Mouse (Mus musculus): ENCODE measurements around the gene Tmc7. TPM values are rescaled to one million over a fixed set of nuclear protein-coding genes. Genes with fewer than 3 reads are reported as not detected.

Tmc7 gene
- total and polyA plus RNA-seq, 3 experiments = not detected

DNA sequence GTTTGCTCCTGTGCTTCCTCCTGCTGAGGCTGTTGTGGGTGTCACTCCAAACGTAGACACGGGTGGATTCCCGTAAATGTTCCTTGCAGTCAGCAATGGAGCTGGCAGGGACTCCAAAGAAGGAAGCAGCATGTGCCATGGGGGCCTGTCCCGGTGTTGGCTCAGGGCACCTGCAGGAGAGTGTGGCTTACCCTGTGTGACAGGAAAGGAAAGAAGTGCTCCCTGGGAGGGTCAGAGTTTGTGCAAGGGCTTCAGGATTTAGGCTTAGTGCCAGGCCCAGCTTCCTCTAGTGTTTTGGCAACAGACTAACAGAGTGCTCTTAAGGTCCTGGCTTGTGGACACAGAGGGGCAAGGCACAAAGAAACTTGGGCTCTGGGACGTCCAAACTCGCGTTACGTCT, 20.3 kb upstream of the Tmc7 start:
- H3K4me1 ChIP-seq (ENCODE audit: control insufficient read depth in 1 of 2, insufficient read depth in 2 of 2, low read length in 2 of 2) = no peaks in the 10 kb centered on the region
- no peak overlapping the region for H3K9ac ChIP-seq (ENCODE audit: control insufficient read depth, low read depth, low read length, poor library complexity, severe bottlenecking)
- no peak overlapping the region for H3K27ac ChIP-seq (ENCODE audit: control insufficient read depth, low read depth, low read length)
- H3K9me3 ChIP-seq (replicated peaks; ENCODE audit: insufficient read depth, low read length) = no peaks in the 10 kb centered on the region
- H3K79me2 ChIP-seq (ENCODE audit: control insufficient read depth, insufficient read depth, low read length, poor library complexity) = no peaks in the 10 kb centered on the region
- no peak overlapping the region for H3K4me3 ChIP-seq (ENCODE audit: control insufficient read depth in 1 of 2, insufficient read depth in 1 of 2, low read depth in 2 of 2, low read length in 2 of 2)
- TF ChIP-seq CTCF (IDR thresholded peaks at IDR 0.05 in 2 of 3, conservative IDR thresholded peaks at IDR 0.05 in 1 of 3; ENCODE audit: control insufficient read depth in 1 of 3, insufficient read depth in 1 of 3, low read depth in 2 of 3, low read length in 3 of 3, poor library complexity in 1 of 3, severe bottlenecking in 1 of 3) = no peak
- TF ChIP-seq TCF12 (IDR thresholded peaks at IDR 0.05; ENCODE audit: low read depth, low read length) = no peak
- no peak for TF ChIP-seq CHD2 (IDR thresholded peaks at IDR 0.05; ENCODE audit: low read length)
- TF ChIP-seq KAT2A (conservative IDR thresholded peaks at IDR 0.05; ENCODE audit: low read depth, low read length) = no peak
- TF ChIP-seq ETS1 (IDR thresholded peaks at IDR 0.05; ENCODE audit: low read depth, low read length) = no peak
- TF ChIP-seq SMC3 (IDR thresholded peaks at IDR 0.05; ENCODE audit: low read depth, low read length) = no peak
- TF ChIP-seq USF2 (IDR thresholded peaks at IDR 0.05; ENCODE audit: borderline replicate concordance in 1 of 2, insufficient read depth in 1 of 2, low read depth in 1 of 2, low read length in 2 of 2) = no peak
- TF ChIP-seq E2F4 (IDR thresholded peaks at IDR 0.05; ENCODE audit: borderline replicate concordance, low read depth, low read length) = no peak
- TF ChIP-seq BHLHE40 (IDR thresholded peaks at IDR 0.05; ENCODE audit: borderline replicate concordance, low read depth, low read length) = no peak
- TF ChIP-seq MAX (IDR thresholded peaks at IDR 0.05; ENCODE audit: low read length) = no peak
- TF ChIP-seq MYC (IDR thresholded peaks at IDR 0.05; ENCODE audit: low read depth, low read length) = no peak
- no peak for TF ChIP-seq GATA1 (IDR thresholded peaks at IDR 0.05; ENCODE audit: low read depth, low read length)
- H3K36me3 ChIP-seq (ENCODE audit: control insufficient read depth in 1 of 2, insufficient read depth in 2 of 2, low read length in 2 of 2) = no peaks in the 10 kb centered on the region
- H3K27me3 ChIP-seq (ENCODE audit: control insufficient read depth in 1 of 2, insufficient read depth in 2 of 2, low read length in 2 of 2) = no peaks in the 10 kb centered on the region; a peak in 1 of 4 replicates
- DNase-seq (ENCODE audit: low read depth, low spot score) = no peak

DNA sequence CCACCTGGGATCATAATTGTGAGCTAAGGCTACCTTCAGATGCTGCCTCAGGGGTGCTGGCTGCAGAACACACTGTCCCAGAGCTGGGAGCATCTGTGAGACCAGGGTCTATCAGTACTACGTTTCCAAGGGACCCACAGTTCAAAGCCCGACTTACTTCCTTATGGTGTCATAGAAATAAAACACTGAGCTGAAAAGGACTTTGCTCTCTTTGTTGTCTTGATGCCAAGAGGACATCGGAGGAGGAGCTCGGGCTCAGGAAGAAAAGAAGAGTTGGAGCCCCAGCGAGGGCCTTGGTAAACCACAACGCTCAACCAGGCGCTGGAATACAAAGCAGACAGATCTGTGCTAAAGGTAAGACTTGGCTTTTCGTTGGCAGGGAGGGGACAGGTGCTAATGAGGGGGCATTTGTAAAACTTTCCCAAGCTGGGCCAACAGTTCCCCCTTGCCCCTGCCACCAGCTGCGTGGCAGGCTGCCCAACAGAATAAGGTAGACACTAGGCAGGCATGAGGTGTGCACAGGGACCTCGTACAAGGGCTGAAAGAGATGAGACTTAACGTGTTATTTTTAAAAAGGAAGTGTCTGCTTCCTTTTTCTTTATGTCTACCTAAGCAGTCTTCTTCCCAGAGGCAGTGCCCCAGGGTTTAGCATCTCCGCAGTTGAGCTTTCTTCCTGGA, 15.6 kb upstream of the Tmc7 start:
- Histone ChIP-seq H3K9ac (ENCODE audit: control insufficient read depth, low read depth, low read length, poor library complexity, severe bottlenecking) (no peak overlapping the region), H3K27ac (ENCODE audit: control insufficient read depth, low read depth, low read length) (no peak overlapping the region), H3K79me2 (ENCODE audit: control insufficient read depth, insufficient read depth, low read length, poor library complexity) (no peaks in the 10 kb centered on the region), H3K4me3 (ENCODE audit: control insufficient read depth in 1 of 2, insufficient read depth in 1 of 2, low read depth in 2 of 2, low read length in 2 of 2) (no peak overlapping the region), H3K9me3 (replicated peaks; ENCODE audit: insufficient read depth, low read length) (no peaks in the 10 kb centered on the region), H3K27me3 (ENCODE audit: control insufficient read depth in 1 of 2, insufficient read depth in 2 of 2, low read length in 2 of 2) (no peaks in the 10 kb centered on the region), H3K36me3 (ENCODE audit: control insufficient read depth in 1 of 2, insufficient read depth in 2 of 2, low read length in 2 of 2) (no peaks in the 10 kb centered on the region), H3K4me1 (ENCODE audit: control insufficient read depth in 1 of 2, insufficient read depth in 2 of 2, low read length in 2 of 2) (no peaks in the 10 kb centered on the region)
- DNase-seq (ENCODE audit: low read depth, low spot score) = no peak
- TF ChIP-seq GATA1 (IDR thresholded peaks at IDR 0.05; ENCODE audit: low read depth, low read length) (no peak), E2F4 (IDR thresholded peaks at IDR 0.05; ENCODE audit: borderline replicate concordance, low read depth, low read length) (no peak), ELF1 (IDR thresholded peaks at IDR 0.05; ENCODE audit: low read depth, low read length) (no peak)

DNA sequence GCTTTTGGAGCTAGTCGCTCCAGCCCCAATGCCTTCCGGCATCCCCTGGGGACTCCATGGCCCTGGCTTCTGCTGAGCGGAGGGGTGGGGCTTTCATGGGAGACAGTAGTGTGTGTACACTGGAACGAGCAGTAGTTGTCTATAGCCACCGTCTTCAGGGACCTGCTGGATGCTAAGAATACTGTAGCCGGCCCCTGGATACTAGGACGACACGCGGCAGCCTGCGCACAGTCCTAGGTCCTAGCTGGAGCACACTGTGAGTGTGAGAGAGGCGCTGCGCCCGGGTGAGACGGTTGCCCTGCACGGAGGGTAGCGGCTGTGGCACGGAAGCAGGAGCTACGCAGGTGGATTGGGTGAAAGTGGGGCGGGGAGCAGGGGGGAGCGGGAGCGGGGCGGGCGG, 12.7 kb upstream of the Tmc7 start, which contains the start of gene Tmc5:
Gene Tmc5, plus strand, starts transcription at position 97 of the 400 bp plus-strand sequence.
- TF ChIP-seq ZC3H11A (IDR thresholded peaks at IDR 0.05; ENCODE audit: low read depth, low read length) (no peak), CTCF (IDR thresholded peaks at IDR 0.05 in 2 of 3, conservative IDR thresholded peaks at IDR 0.05 in 1 of 3; ENCODE audit: control insufficient read depth in 1 of 3, insufficient read depth in 1 of 3, low read depth in 2 of 3, low read length in 3 of 3, poor library complexity in 1 of 3, severe bottlenecking in 1 of 3) (no peak), MAFK (IDR thresholded peaks at IDR 0.05; ENCODE audit: borderline replicate concordance, low read depth, low read length) (no peak), POLR2AphosphoS5 (IDR thresholded peaks at IDR 0.05; ENCODE audit: borderline replicate concordance, low read depth, low read length) (no peak), BHLHE40 (IDR thresholded peaks at IDR 0.05; ENCODE audit: borderline replicate concordance, low read depth, low read length) (no peak), MYB (IDR thresholded peaks at IDR 0.05; ENCODE audit: low read depth, low read length) (no peak)
- Histone ChIP-seq H3K27me3 (ENCODE audit: control insufficient read depth in 1 of 2, insufficient read depth in 2 of 2, low read length in 2 of 2) (no peaks in the 10 kb centered on the region), H3K9ac (ENCODE audit: control insufficient read depth, low read depth, low read length, poor library complexity, severe bottlenecking) (no peak within 1 kb of the TSS), H3K4me1 (ENCODE audit: control insufficient read depth in 1 of 2, insufficient read depth in 2 of 2, low read length in 2 of 2) (no peaks in the 10 kb centered on the region), H3K36me3 (ENCODE audit: control insufficient read depth in 1 of 2, insufficient read depth in 2 of 2, low read length in 2 of 2) (no peaks in the 10 kb centered on the region), H3K79me2 (ENCODE audit: control insufficient read depth, insufficient read depth, low read length, poor library complexity) (no peaks in the 10 kb centered on the region), H3K4me3 (ENCODE audit: control insufficient read depth in 1 of 2, insufficient read depth in 1 of 2, low read depth in 2 of 2, low read length in 2 of 2) (no peak within 1 kb of the TSS), H3K27ac (ENCODE audit: control insufficient read depth, low read depth, low read length) (no peak within 1 kb of the TSS), H3K9me3 (replicated peaks; ENCODE audit: insufficient read depth, low read length) (no peaks in the 10 kb centered on the region)
- DNase-seq (ENCODE audit: low read depth, low spot score) = no peak

All from MEL (cell line).